Mouse (Mus musculus): Measurements from ENCODE around the gene Ddc.

The Ddc gene

DNA sequence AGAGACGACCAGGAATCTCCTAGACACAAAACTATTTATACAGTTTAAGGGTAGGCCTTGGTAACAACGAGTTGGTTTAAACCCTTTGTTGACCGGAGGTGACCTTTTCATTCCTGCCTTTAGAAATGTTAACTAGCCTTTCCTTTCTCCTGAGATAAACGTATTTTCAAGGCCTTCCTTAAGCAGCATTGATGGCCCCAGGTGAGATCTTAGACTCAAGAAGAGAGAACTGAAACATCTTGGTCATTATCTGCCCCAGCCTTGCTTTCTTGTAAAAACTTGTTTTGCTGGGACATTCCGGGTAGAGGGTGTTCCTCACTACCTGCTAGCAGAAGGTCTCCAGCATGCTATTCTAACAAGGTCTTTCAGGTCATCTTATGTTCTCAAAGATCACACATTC is 7.1 kb upstream of the Ddc start:
- no peak for DNase-seq

GRCm38 (mm10) chr11:11901509-11901908 is 3.6 kb upstream of the Ddc start:
- DNase-seq, result no peak

DNA sequence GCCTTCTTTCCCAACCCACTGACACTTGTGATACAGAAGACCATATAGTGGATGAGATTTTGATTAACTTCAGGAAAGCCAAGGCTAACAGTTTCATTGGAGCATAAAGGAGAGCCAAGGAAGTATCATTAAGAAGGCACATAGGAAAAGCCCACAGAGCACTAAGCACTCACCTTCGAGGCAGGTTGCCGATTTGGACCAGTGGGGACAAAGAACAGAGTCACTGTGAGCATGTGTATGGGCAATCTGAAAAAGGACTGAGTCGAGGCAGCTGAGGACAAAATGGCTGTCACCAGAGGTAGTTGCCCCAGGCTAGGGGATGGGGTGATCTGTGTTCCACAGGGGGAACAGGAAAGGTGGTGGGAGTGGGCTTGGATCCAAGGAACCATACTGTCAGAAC is 552 bp upstream of the Ddc start:
- no peak for DNase-seq

DNA sequence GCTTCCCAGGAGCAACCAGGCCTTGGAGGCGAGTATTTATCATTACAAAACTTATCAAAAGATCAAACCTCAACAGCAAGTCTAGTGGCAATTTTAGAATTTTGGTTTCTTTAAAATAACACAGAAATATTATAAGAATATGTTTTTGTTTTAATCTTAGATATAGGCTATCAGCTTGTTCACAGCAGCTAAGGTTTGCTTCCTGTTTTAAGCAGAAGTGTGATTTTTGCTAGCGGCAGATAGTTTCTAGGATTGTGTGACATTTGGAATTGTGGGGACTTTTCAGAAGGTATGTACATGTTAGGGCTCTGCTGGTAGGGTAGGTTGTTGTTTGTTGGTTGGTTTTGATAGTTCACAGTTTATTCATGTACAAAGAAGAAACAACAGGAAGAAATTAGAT is 2.5 kb downstream of the Ddc start:
- DNase-seq, result no peak

GRCm38 (mm10) chr11:11893769-11894168 is 4.2 kb downstream of the Ddc start:
- no peak for DNase-seq

GRCm38 (mm10) chr11:11892993-11893602 is 4.8 kb downstream of the Ddc start:
- no peak for DNase-seq

DNA sequence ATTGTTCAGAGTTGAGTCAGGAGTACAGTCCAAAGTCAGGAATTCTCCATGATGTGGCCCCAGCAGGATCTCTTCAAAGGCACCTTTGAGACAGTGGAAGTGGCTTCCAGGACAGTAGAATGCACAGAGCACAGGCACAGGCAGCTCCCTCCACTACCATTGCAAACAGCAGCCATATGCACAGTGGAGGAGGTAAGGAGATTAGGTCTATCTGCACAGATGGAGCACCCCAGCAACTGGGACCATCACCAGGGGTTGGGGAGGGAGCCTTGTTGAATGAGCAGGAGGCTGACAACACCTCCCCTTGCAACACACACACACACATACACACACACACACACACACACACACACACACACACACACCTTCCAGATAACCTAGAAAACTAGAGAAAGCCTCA is 6.1 kb downstream of the Ddc start:
- DNase-seq, result no peak

GRCm38 (mm10) chr11:11890139-11890741 is 7.7 kb downstream of the Ddc start:
- DNase-seq, result no peak

DNA sequence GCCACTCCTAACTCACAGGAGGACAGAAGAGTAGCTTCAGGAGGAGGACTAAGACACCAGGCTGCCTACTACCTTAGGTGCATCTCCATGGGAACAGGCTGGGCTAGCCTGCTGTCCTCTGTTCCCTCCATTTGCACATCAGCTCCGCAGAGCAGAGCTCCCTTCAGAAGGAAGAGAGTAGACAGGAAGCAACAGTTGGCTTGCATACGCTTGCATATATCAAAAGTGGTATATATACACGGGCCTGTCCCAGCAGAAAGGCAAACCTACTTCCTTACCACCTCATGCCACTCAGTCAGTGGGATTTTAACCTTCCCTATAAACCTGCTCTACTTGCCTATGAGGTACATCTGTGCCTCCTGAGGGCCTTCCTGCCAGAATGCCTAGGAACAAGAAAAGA is 9.2 kb downstream of the Ddc start:
- no peak for DNase-seq

- no peak for DNase-seq
These were observed 9.9 kb downstream of the Ddc start for GRCm38 (mm10) chr11:11888051-11888450.

DNA sequence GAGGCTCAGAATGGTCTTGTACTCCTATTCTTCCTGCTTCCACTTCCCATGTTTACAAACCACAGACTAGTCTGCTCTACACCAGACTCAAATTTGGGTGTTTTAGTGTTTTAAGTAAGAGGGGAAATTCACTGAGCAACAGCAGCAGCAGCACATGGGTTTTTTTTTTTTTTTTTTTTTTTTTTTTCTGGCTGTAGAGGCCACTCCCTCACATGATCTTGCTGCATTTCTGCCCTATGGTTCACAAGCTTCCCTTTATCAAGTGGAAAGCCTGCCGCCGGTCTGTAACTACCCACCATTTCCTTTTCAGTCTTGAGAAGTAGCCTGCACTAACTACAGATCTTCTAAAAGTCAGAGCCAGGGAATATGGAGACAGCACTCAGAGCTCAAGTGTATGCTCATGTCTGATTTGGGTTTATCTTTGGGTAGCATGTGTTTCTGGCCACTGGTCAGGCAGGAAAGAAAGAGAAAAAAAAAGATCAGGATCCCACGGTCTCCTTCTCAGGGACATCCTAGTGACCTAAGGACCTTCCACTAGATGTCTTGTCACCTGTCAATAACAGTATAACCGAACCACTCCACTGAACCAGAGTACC is 11.4 kb downstream of the Ddc start:
- no peak for DNase-seq

GRCm38 (mm10) chr11:11885921-11886320 is 12.0 kb downstream of the Ddc start:
- DNase-seq, result no peak

GRCm38 (mm10) chr11:11885246-11885643 is 12.7 kb downstream of the Ddc start:
- no peak for DNase-seq

GRCm38 (mm10) chr11:11884533-11885245 is 13.3 kb downstream of the Ddc start:
- no peak for DNase-seq

DNA sequence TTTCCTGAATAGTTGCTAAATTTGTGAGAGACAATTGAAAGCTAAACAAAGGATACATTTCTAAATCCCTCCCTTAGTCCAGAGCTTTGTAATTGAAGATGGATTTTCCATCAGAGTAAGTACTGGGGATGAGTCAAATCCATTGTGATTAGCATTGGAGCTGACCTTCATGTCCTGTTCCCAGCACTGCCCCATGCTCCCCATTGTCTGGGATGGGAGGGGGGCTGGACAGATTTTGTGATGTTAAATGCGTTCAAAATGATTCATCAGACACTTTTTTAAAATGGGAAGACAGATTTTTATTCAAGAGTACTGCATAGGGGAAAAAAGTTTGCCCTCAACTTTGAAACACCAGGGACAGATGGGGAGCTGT is 16.2 kb downstream of the Ddc start:
- DNase-seq, result no peak

GRCm38 (mm10) chr11:11881026-11881782 is 16.7 kb downstream of the Ddc start:
- no peak for DNase-seq

DNA sequence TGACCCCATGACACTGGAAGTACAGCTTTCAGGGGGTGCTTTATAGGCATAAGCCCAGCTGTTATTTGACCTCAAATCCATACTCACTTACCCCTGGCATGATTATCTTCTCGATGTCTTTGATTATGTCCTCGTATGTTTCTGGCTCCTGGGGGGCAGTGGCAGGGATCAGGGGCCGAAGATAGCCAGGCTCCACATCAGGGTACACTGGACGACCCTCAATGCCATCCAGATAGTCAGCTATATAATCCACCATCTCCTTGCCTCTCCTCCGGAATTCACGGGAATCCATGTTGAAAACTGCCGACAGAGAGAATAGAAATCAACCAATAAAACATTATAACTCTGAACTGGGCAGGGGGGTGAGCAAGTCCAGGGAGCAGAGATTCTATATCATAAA is 17.6 kb downstream of the Ddc start:
- no peak for DNase-seq

DNA sequence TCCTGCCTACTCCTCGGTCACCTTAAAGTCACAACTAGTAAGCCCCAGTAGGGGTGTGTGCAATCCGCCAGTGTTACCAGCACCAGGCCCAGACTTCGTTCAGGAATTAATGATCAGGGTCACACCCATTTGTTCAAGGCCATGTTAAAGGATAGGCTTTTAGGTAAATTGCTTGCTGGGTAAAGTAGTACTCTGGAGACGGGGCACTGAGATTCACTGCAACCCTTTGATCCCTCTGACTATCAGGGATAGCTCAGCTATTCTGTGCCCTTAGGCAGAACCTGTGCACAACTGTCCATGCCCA is 18.3 kb downstream of the Ddc start:
- DNase-seq, result no peak

DNA sequence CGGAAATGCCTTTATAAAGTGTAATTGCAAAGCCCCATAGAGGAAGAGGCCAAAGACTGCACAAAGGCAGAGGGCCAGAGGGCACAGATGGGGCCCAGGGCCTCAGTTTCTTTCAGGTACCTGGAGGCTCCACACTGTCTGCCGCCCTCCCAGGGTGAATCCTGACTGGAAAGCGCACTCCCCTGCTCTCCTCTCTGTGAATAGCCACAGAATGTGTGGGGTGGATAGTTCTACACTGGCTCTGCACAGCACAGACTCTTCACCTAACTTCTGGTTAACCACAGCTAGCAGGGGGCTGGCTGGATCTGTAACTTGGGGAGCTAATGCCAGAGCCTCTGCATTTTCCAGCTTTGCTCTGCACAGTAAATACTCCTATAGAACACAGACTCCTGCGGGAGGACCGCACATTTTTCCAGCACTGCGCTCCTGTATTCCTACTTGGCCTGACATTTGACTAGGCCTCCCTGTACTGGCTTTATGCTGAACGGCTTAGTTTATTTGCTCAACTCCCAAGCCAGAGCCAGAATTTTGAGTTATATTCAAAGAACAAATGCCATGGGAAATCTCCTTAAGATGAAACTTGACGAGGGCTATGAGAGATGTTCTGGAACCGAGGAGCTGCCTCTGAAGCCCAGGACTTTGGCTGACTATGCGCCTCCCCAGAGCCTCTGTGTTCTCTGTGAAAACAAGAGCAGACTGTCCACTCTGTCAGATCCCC is 18.8 kb downstream of the Ddc start:
- peak; percentile 15 for DNase-seq

DNA sequence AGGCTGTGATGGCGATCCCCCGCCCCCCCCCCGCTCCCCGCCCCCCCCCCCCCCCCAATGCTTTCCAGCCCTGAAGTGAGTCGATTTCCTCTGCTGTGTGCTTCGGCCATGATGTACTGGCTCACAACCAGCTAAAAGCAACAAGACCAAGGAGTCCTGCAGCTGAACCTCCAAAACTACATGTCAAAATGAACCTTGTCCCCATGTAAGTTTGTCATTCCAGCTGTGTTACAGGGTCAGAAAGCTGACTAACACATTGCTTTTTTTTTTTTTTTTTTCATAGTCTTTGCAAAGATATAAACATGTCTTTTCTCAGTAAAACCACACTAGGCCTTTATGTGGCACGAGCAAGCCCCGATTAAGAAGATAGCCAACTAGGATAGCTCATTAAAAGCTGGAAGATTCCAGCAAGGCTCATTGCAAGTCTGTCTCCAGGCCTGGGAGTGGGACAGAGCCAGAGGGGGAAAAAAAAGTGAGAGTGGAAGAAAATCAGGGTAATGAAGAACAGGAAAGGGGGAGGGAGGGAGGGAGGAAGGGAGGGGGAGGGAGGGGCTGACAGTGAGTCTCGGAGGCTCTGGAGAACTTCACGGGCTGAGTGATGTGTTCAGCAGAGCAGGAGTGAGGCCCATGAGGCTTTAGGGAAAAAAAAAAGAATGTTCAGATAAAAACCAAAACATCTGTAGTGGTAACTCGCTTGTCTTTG is 19.5 kb downstream of the Ddc start:
- peak; percentile 38 for DNase-seq

DNA sequence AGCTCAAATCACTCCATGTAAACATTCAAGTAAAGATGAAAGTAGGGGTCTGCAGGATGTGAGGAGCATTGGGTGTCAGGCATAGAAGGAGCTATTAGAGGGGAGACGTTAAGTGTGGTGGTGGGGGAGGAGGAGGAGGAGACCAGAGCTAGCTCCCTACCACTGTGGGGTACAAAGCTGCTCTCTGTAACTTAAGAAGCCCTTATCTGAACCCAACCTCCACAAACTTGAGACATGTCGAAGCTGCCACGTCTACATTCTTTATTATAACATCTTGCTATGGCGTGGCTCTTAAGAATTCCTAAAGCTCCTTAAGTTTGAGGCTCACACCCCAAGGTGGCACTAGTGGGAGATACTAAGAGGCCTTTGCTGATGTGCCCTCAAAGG is 20.1 kb downstream of the Ddc start:
- DNase-seq, result no peak

GRCm38 (mm10) chr11:11876366-11876765 is 21.6 kb downstream of the Ddc start:
- no peak for DNase-seq

Measured in thymus, postnatal 14 days (tissue).